Mouse (Mus musculus) spleen, postnatal 14 days (tissue): ENCODE measurements around the gene Myb.

ENCODE experiments used
- DNase-seq, 2 experiments: peaks; one replicate each; pipeline ENCODE4 v3.0.0; 2021 to 2022; ENCODE audit warnings: low spot score in 2 of 2

Gene Myb

DNA sequence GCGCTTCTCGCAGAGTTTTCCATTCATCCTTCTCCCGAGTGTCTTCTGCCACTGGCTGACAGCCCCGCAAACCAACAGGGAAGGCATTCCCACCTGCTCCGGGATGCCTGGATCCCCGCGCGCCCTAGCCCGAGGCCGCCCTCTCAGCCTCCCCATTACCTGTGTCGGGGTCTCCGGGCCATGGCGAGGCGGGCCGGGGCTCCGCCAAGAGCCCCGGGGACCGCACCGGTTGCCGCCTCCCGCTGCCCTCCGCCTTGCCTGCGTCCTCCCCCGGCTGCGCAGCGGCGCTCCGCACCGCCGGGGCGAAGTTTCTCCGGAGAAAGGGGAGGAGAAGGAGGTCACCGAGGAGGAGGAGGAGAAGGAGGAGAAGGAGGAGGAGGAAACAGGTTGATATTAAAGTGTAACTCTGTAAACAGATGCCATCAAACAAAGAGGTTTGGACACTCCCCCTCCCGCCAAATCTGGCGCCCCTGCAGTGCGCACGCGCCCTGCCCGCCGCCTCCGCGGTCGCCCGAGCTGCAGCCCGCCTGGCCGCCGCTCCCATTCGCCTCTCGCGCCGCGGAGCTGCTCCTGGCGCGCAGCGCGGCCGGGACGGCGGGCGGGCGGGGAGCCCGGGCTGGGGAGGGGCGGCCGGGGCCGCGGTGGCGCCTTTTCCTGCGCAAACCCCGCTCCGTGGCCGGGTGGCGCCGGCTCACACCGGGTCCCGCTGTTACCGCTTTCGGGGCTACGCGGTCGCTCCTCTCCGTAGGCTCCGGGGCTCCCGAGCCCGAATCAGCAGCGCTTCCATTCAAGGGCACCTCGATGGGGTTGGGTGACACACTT is at the start of gene Myb:
Gene Myb, minus strand, starts transcription at position 448 of the 822 bp plus-strand sequence.
- DNase-seq = peak; percentile 65 to 71

DNA sequence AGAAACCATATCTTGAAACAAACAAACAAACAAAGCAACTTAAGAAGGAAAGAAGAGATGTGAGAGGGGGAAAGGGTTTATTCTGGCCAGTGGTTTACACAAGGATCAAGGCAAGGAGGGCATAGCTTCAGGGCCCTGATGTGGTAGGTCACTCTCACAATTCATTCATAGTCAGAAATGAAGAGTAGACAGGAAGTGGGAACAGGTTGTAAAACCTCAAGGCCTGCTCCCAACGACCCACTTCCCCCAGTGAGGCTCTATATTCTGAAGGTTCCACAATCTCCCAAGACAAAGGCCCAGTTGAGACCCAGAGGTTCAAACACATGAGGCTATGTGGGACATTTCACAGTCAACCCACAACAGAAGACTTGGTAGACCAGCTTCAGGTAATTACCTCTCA is 46.6 kb upstream of the Myb start:
- no peak for DNase-seq

DNA sequence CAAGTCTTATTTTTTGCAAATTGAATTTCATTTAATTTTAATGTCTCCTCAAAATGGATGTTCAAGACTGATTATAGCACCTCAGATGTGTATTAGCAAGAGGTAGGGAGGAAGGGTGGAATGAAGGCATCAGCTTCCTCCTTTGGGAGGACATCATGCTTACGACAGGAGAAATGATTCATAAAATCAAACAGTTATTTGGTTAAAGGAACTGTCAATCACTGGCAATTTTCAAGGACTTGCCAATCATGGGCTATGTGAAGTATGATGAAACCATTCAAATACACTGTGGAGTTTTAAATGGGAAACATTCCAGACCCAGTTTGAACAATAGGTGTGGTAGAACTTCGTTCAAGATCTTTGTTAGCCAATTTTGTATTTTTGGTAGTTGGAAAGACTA is 45.4 kb upstream of the Myb start:
- DNase-seq = no peak

DNA sequence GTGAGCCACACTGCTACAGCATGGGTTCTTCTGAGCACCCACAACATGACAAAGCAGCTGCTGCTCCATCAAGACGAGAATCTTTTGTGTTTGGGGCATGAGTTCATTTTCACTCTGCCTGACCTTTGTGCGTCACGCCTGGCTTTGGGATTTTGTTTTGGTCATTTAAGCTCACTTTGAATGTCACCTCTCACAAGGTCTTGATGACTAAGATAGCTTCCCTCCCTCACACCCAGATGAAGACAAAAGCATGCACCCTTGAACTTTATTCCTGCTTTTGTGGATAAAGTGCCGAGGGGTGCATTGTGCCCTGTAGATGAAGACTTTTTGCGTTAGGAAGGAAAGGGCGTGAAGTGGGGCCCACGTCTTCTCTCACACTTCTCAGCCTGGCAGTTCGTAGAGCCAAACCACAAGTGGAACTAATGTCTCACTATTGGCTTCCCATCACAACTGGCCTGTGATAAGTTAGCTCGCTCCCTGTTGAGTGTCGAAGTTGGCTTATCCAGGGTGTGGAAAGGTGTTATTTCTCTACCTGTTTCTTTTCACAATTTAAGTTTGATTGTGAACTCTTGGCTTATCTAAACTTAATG is 43.8 kb upstream of the Myb start:
- no peak for DNase-seq

DNA sequence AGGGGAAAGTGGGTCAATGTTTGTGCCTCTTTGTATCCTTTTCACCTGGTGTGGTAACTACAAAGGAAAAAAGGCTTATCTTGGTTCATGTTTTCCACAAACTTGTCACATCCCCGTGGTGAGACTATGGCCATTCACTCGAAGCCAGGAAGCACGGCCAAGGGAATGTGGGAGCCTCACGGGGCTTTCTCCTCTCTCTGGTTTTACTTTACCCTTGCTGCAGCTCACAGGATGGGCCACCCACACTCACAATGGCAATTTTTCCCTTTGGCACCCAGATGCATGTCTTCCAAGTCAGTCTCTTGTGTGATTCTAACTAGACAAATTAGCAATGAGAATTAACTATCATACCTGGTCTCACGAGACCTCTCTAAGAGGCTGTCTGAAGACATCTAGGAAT is 43.1 kb upstream of the Myb start:
- DNase-seq = no peak

DNA sequence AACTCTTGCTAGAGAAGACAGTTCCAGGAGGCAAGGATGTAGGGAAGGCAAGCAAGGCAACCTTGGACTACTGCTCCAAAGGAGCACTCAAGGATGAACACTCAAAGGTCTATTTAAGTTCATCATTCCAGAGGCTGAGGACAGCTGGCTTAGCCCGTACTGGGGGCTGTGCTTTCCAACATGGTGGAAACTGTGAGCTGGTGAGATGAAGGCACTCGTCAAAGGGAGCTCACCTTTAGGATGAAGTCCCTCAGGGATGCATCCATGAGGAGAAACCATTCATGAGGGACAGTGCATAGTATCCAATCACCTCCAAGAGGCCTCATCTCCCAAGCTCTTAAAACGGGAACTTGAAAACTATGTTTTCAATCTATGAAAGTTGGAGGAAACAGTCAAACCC is 42.7 kb upstream of the Myb start:
- no peak for DNase-seq

DNA sequence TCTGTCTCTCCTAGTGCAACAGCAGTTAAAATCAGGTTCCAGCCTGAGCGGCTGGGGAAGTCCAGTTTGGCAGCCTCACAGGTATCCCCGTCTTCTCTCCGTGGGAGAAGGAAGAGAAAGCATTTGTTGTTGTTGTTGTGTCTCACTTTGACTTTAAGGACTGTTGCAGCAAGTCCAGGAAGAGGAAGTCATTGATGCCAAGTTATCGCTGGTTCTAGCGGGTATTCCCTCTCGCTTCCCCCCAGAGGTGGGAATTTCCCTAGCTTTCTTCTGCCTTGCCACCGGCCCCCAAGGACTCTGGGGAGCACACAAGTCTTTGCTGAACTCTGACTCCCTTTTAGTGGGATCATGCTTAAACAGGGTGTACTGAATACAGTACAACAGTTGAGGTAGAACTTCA is 40.0 kb upstream of the Myb start:
- no peak for DNase-seq

DNA sequence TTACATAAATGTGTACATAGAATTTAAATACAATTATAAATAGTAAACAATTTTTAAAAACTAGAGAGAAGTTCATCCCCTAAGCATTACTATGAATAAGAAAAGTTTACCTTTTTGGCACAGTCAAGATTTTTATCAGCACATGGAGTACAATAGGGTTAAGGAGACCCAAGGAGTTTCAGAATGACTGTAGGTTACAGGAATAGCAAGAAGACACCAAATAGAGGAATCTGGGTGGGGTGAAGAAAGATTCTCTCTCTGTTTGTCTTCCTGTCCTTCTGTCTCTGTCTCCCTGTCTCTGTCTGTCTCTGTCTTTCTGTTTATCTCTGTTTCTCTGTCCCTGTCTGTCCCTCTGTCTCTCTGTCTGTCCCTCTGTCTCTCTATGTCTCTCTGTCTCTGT is 39.5 kb upstream of the Myb start:
- no peak for DNase-seq

DNA sequence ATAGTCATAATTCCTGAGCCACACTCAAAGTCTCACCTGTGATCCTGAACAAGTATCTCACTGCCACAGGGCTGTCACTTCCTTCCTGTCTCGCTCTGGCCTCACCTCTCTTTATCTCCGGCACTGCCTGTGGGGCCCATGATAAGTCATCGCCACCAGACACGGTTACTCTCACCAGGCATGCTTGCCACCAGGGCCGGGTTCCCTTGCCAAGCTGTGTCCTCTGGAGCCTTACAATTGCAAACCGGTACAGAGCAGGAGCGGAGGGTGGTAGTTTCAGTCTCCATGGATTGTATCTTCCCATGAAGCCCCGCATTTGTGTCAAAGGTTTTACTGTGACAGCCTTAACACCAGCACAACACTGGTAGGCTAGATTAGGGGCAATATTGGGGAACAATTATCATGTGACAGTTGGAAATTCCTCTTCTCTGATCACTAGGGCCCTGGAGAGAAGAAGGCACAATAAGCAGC is 35.9 kb upstream of the Myb start:
- DNase-seq = peak; percentile 36 to 42

DNA sequence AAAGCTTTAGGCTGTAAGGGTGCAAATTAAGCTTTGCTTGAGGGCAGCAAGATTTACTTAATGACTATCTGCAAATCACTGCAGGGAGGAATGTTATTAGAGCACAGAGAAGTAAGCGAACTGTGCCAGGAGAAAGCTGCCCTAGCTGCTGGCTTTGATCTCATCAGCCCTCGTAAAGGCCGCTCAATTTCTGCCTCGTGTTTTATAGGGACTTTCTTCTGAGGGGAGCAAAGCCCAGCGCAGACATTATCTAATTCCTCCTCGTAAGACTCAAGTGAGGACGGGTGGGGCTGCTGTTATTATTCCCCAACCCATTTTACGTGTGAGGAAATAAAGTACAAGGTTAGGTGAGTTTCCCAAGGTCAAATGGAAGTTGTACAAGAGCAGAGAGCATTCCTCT is 34.8 kb upstream of the Myb start:
- DNase-seq = no peak

DNA sequence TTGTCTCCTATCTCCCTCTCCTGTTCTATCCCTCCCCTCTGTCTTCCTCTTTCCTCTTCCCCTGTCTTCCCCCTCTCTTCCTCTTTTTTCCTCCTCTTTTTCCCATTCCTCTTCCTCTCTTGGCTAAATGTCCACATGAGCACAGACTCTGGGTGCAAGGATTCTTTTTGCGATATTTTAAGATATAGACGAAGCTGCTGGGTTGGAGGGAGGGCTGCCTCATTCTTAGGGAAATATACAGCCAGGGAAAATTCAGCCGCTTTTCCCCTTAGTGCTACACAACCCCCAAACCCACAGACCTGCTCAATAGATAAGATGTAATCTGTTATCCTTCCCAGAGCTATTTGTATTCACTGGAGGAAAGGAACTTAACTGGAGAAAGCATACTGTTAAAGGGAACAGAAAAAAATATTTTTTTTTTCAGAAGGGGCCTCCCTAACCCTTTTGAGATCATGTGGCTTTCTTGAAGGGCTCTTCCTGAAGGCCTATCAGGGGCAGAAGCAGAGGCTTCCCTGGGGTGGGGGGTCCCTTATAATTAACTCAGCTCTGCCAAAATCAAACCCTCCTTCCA is 33.2 kb upstream of the Myb start:
- DNase-seq = no peak

DNA sequence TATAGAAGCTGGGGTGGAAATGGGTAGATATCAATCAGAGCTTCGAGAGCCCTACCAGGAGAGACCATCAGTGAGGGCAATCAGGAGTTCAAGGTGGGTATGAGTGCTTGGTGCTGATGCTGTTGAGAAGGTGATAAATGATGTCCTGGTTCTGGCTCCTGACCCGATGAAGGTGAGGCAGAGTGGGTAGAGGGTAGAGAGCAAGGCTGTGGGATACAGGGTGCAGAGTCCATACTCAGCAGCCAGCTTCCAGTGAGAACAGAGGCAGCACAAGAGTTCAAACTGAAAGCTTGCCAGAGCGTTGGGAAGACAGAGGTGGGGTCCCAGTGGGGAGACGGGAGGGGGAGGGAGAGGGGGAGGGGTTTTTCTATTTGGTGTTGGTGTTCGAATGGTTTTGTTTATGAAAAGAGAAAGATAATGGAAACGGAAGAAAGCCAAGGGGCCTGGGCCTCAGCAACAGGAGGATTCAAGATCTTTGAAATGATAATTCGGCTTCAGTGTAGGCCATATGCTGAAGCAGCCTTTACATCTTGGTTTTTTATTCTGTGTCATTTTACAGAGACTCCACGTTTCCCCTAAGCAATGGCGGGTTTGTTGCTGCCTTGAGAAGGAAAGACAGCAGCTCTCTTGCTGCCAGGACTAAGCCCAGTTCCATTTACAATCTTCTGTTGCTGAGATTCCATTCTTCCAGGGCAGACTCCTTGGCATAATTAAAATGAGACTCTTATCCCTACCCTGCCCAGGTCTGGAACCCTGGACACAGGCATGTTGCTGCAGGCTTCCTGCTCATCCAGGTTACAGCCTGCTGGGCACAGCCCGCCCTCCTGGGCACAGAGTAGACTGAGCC is 32.5 kb upstream of the Myb start:
- DNase-seq = no peak

DNA sequence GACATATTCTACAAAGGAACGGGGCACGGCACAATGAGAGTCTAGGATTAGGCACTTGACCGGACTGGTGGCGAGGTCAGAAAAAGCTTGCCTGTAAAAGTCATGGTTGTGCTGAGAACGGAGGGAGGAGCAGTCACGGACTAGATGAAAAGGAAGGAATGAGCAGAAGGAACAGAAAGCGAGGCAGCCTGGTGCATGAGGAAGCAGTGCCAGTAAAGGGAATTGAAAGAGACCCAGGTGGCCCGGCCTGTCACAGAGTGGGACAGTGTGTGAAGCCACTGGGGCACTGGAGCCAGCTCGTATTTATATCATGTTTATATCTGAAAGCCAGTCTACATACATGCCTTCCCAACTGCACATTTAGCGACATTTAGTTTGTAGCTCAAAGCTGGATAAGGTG is 31.7 kb upstream of the Myb start:
- peak in 1 of 2 experiments; percentile 23 for DNase-seq

DNA sequence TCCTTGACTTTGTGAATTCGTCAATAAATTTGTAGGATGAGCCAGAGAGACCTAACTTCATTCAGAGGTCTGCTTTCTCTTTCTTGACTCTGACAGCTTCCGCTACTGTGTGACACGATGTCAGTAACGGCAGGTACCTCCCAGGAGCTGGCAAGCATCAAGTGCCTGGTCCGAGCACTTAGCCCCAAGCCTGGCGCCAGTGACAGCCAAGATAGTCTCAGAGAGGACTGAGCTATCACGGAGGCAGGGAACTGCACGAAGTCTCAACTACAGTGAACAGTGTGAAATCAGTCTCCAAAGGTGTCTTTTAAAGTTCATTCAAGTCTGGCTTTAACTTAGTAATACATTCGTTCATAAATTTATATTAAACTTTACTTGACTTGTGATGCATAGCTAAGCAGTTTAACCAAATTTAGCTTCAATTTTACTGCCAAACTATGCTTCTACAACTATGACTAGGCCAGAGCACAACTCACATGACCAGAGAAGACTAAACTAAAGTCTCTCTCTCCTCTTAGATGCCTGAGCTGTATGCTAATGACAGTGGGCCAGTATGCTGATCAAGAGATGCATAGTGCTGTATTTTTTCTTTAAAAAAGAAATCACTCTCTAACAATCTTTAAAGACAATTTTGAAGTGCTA is 29.1 kb upstream of the Myb start:
- DNase-seq = no peak

DNA sequence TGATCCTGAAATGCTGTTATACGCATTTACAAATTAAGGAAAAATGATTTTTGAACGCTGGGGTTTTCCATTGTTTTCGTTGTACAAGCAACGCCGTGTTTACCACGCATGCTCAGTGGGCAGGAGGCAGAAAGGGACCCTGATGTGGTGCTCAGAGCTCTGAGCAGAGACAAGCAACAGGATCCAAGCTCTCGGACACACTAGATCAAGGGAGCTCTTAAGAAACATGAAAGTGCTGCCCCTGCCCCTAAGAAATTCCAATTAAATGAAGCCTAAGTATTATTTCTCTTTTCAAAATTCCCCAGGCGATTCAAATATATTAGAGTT is 28.5 kb upstream of the Myb start:
- DNase-seq = no peak

DNA sequence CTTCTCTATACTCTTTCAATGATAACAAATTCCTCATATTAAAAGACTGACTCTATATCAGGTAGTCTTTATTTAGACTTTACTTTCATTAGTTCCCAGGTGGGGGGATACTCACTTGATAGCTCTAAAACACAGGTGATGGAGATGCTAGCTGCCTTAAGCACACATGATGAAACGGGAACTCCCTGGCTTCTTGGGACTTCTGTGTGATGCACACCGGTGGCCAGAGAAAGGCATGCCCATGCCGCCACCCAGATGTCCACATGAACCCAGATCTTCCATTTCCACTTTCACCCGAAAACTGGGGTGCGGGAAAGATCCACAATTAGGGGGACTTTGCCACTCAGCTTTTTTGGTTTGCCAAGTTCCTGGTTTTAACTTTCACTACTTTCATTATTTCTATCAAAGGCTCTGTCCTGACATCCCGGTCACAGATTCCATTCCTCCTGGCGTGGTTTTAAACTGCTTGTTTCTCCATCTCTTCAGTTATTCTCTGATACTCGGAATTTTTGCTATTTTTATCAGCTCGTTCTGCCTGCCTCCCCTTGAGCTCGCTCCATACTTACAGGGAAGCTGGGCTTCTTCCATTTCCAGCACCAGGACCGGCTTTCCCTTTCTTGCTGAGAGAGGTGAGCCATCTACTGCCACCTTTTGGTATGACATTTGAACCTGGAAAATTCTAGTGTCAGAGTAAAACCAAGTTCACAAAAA is 27.9 kb upstream of the Myb start:
- DNase-seq = peak in 1 of 2 experiments; percentile 44

DNA sequence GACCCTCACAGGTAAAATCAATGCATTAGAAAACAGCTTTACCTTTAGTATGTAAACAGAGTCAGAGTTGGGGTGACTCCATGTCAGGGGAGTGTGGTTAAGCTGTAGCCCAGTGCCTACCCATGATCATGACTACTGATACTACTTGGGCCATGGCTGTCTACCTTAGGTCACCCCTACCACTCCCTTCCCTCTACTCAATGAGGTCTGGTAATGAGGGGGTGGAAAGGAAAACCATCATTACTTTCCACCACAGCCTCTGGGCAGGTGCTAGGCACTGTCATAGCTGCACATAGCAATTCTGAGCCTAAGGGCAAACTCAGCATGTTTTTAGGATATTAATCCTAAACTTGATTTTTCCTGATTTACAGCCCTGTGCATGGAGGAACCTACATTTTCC is 27.1 kb upstream of the Myb start:
- no peak for DNase-seq

DNA sequence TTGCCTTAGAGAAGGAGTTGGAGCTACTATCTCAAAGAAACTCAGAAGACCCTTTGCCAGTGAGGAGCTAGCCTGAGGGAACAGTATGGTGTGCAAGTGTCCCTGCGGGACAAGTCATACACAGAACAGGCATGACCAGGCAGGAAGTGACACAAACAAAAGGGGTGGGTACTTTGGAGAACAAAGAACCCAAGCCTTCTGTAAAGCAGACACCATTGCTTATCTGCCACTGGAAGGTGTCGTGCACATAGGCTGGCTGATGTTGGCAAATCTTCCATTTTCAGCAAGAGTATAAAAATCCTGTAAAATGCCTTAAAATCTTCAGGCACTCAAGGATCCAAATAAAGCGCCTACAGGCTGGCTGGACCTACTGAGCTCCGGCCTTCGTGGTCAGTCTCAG is 25.9 kb upstream of the Myb start:
- peak in 1 of 2 experiments; percentile 13 for DNase-seq

DNA sequence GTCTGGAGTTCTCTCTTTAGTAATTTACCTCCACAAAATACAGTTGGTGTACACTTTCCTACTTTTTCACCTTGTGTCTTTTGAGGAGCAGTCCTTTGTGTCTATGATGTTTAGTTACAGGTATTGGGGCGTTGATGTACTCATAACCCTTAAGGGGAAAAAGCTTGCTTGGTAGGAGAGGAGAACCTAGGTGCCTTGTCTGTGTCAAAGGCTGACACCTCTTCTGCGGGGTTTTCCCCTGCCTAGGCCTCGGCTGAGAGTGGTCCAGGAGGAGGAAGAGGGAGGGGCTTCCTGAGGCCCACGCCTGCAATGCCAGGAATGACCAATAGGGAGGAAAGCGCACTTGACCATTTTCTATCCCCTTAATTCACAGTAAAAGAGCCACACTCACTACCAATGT is 17.9 kb upstream of the Myb start:
- DNase-seq = peak in 1 of 2 experiments; percentile 28

DNA sequence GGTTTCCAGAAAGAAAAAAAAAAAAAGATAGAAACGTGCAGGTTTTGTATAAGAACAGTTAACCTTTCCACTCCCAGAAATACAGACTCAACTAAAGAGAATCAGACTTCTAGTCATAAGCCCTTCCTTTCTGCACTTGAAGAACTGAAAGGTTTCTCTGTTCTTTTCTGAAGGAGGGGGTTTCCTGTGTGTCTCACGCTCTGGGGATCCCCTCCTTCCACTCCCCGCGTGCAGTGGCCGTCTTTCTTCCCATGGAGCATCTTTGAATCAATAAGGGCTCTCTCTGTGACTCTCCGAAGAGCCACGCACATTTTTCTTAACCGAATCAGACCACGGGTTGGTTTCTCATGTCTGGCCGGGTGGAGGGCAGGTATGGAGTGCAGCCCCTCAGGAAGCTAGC is 17.5 kb upstream of the Myb start:
- no peak for DNase-seq

DNA sequence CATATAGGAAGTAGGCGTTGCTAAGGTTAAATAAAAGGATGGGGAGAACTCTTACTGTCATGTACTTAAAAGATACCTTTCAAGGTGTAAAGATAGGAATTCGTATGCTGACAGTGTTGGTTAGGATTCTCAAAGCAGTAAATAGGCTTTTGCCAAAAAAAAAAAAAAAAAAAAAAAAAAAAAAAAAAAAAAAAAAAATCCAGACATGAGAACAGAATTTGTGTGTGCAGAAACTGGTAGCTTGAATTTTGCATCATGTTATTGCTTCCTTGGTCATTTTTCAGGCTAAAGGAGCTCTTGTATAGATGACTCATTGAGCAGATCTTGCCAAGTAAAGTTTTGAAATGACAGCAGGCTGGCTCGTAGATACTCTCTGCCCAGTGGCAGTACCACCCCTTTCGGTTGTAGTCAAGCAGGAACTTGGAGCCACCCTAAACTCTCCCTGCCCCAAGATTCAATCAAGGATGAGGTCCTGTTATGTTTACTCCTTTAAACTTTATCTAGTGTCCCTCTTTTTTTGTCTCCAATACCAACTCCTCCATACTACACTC is 11.9 kb upstream of the Myb start:
- no peak for DNase-seq
